ENCODE assay signal across 17 mouse cellular contexts in the genomic region with DNA sequence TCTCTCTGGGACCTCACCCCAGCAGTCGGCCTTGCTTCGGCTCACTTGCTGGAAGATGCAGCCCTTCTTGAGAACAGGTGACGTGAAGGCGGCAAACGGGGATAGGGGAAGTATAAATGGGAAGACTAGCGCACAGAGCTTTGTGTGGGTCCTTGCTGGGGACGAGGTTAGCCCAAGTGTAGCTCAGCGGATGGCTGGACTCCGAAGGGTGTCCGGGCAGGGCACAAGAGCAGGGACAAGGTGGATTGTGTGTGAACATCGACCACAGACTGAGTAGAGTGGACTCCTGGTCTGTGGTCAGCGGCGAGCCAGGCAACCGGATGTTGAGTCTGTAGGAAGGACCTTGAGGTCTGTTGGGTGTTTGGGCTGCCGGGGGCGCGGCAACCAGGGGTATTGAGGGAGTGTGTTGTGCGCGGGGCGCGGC. TPM values are rescaled to one million over a fixed set of nuclear protein-coding genes. Genes with fewer than 3 reads are reported as not detected.
DNase-seq lines count a peak whose midpoint lies in the region; ATAC-seq and TF ChIP-seq lines count a peak whose summit lies in the region.
"Had no signal": no experiment of that assay in that cellular context is flagged by ENCODE, and none has a peak within 500 bp of the region (broad histone marks: within the 10 kb centered on the region; RNA-seq: fewer than 3 reads in every experiment).

No protein-coding gene starts in this region.

- intact Hi-C loops in heart, postnatal 25 days (cut with DNase I), result no loop called here

- peak overlapping the region; percentile 90 for H3K4me2 ChIP-seq in neural tube, embryonic 11.5 days (ENCODE audit: low read depth)
- H3K4me2 ChIP-seq in kidney, postnatal 0 days (ENCODE audit: low read length), result peak overlapping the region; percentile 90
- peak overlapping the region; percentile 91 for H3K4me2 ChIP-seq in neural tube, embryonic 13.5 days
- no peak overlapping the region for H3K4me2 ChIP-seq in midbrain, embryonic 14.5 days (ENCODE audit: low read length)
- H3K4me2 ChIP-seq: embryonic facial prominence, embryonic 15.5 days; heart, embryonic 11.5 days; hindbrain, embryonic 15.5 days; liver, embryonic 13.5 days had no signal

- no peak for DNase-seq in neural tube, embryonic 11.5 days (ENCODE audit: low spot score)
- no peak for DNase-seq in neural tube, embryonic 10.5 days (ENCODE audit: extremely low spot score, low spot score)
- DNase-seq in ZHBTc4 (ENCODE audit: low read depth, low spot score), result peak; percentile 63
- DNase-seq in kidney, postnatal 0 days (ENCODE audit: low spot score), result no peak
- no peak for DNase-seq in heart, postnatal 25 days (ENCODE audit: low spot score)
- no peak for DNase-seq in midbrain, embryonic 14.5 days
- no peak for DNase-seq in adrenal gland, postnatal 14 days
- DNase-seq: adrenal gland, postnatal 36 days; cerebellum, adult 9-10 months; liver, embryonic 13.5 days had no signal

- whole genome bisulfite sequencing in neural tube, embryonic 11.5 days, result under 1% methylated on average over 21 of the region's 21 CpGs
- 1% methylated on average over 21 of the region's 21 CpGs for WGBS in kidney, postnatal 0 days
- WGBS in neural tube, embryonic 13.5 days, result under 1% methylated on average over 21 of the region's 21 CpGs
- WGBS in midbrain, embryonic 14.5 days, result under 1% methylated on average over 21 of the region's 21 CpGs

- H3K9ac ChIP-seq in neural tube, embryonic 11.5 days (ENCODE audit: low read length), result peak overlapping the region; percentile 100
- H3K9ac ChIP-seq in kidney, postnatal 0 days (ENCODE audit: low read depth, low read length), result peak overlapping the region; percentile 83
- peak overlapping the region; percentile 100 for H3K9ac ChIP-seq in neural tube, embryonic 13.5 days
- no peak overlapping the region for H3K9ac ChIP-seq in midbrain, embryonic 14.5 days (replicated peaks; ENCODE audit: low read length)
- H3K9ac ChIP-seq: embryonic facial prominence, embryonic 15.5 days; hindbrain, embryonic 15.5 days; liver, embryonic 13.5 days had no signal

- H3K27ac ChIP-seq in neural tube, embryonic 11.5 days (ENCODE audit: low read depth, low read length), result peak overlapping the region; percentile 98
- peak overlapping the region; percentile 91 for H3K27ac ChIP-seq in kidney, postnatal 0 days
- H3K27ac ChIP-seq in neural tube, embryonic 13.5 days (replicated peaks), result peak overlapping the region; percentile 99
- no peak overlapping the region for H3K27ac ChIP-seq in midbrain, embryonic 14.5 days (replicated peaks; ENCODE audit: low read depth, low read length)
- H3K27ac ChIP-seq: embryonic facial prominence, embryonic 15.5 days; hindbrain, embryonic 15.5 days; liver, embryonic 13.5 days had no signal

- no peak for TF ChIP-seq CTCF in kidney, postnatal 0 days (IDR thresholded peaks at IDR 0.05; ENCODE audit: low read depth)

- peak overlapping the region; percentile 95 for H3K4me3 ChIP-seq in neural tube, embryonic 11.5 days (ENCODE audit: low read depth, low read length)
- H3K4me3 ChIP-seq in kidney, postnatal 0 days (replicated peaks; ENCODE audit: low read depth, low read length), result peak overlapping the region; percentile 51
- H3K4me3 ChIP-seq in neural tube, embryonic 13.5 days, result peak overlapping the region; percentile 90
- no peak overlapping the region for H3K4me3 ChIP-seq in midbrain, embryonic 14.5 days (replicated peaks; ENCODE audit: low read depth, low read length)
- H3K4me3 ChIP-seq: embryonic facial prominence, embryonic 15.5 days; hindbrain, embryonic 15.5 days; liver, embryonic 13.5 days had no signal

- H3K27me3 ChIP-seq in neural tube, embryonic 11.5 days (ENCODE audit: control insufficient read depth, insufficient read depth, low read length), result peaks cover 73% of the 10 kb centered on the region
- H3K27me3 ChIP-seq in kidney, postnatal 0 days (ENCODE audit: insufficient read depth, low read length), result no peaks in the 10 kb centered on the region
- peaks cover 39% of the 10 kb centered on the region for H3K27me3 ChIP-seq in neural tube, embryonic 13.5 days
- H3K27me3 ChIP-seq in midbrain, embryonic 14.5 days (ENCODE audit: control insufficient read depth, insufficient read depth, low read length), result peaks cover 99% of the 10 kb centered on the region
- H3K27me3 ChIP-seq: Patski had no signal

- peaks cover 4% of the 10 kb centered on the region; the same call in 1 of the 2 replicates for H3K4me1 ChIP-seq in neural tube, embryonic 11.5 days (ENCODE audit: control insufficient read depth, insufficient read depth, low read length)
- peaks cover 21% of the 10 kb centered on the region for H3K4me1 ChIP-seq in kidney, postnatal 0 days (replicated peaks; ENCODE audit: insufficient read depth, low read length)
- peaks cover 55% of the 10 kb centered on the region for H3K4me1 ChIP-seq in neural tube, embryonic 13.5 days (replicated peaks)
- H3K4me1 ChIP-seq in midbrain, embryonic 14.5 days (ENCODE audit: control insufficient read depth, insufficient read depth, low read length), result no peaks in the 10 kb centered on the region
- H3K4me1 ChIP-seq: hindbrain, embryonic 15.5 days; liver, embryonic 13.5 days had no signal

- no peaks in the 10 kb centered on the region for H3K36me3 ChIP-seq in neural tube, embryonic 11.5 days (ENCODE audit: control insufficient read depth, insufficient read depth, low read length)
- H3K36me3 ChIP-seq in kidney, postnatal 0 days (ENCODE audit: insufficient read depth, low read length), result no peaks in the 10 kb centered on the region
- H3K36me3 ChIP-seq in neural tube, embryonic 13.5 days, result no peaks in the 10 kb centered on the region
- H3K36me3 ChIP-seq in midbrain, embryonic 14.5 days (ENCODE audit: control insufficient read depth, insufficient read depth, low read length), result no peaks in the 10 kb centered on the region
- H3K36me3 ChIP-seq: embryonic facial prominence, embryonic 15.5 days; hindbrain, embryonic 15.5 days; liver, embryonic 13.5 days had no signal

- ATAC-seq in neural tube, embryonic 11.5 days (ENCODE audit: insufficient read depth, low FRiP score, low TSS enrichment), result no peak
- peak; percentile 50; the same call in 1 of the 2 replicates for ATAC-seq in kidney, postnatal 0 days (replicated peaks; ENCODE audit: low FRiP score, low read depth)
- ATAC-seq in neural tube, embryonic 13.5 days (ENCODE audit: low read depth), result no peak
- ATAC-seq in midbrain, embryonic 14.5 days (ENCODE audit: low FRiP score, low TSS enrichment), result no peak
- ATAC-seq: Patski had no signal

- no peaks in the 10 kb centered on the region for H3K9me3 ChIP-seq in neural tube, embryonic 11.5 days (ENCODE audit: control insufficient read depth, low read length)
- no peaks in the 10 kb centered on the region for H3K9me3 ChIP-seq in kidney, postnatal 0 days (replicated peaks; ENCODE audit: low read length)
- H3K9me3 ChIP-seq in neural tube, embryonic 13.5 days, result no peaks in the 10 kb centered on the region
- no peaks in the 10 kb centered on the region for H3K9me3 ChIP-seq in midbrain, embryonic 14.5 days (ENCODE audit: control insufficient read depth, low read length)
- H3K9me3 ChIP-seq: embryonic facial prominence, embryonic 15.5 days; hindbrain, embryonic 15.5 days; liver, embryonic 13.5 days had no signal

RNA-seq across cellular contexts. Expression of a gene that starts 0.5 kb away (rescaled TPM):
- polyA plus RNA-seq in neural tube, embryonic 11.5 days (2014; fragmentation: Nextera tagmentation; extraction: Ambion mirVana), result 36.1 and 40.0 TPM in 2 replicates
- 11.0 and 12.4 TPM in 2 replicates for polyA plus RNA-seq in kidney, postnatal 0 days (2015; fragmentation: Nextera tagmentation; extraction: Ambion mirVana)
- 40.9 and 43.4 TPM in 2 replicates for polyA plus RNA-seq in neural tube, embryonic 13.5 days (2015; fragmentation: Nextera tagmentation; extraction: Ambion mirVana)
- not detected for total RNA-seq in heart, postnatal 25 days (2021)
- not detected in 2 replicates for polyA plus RNA-seq in midbrain, embryonic 14.5 days (2014; fragmentation: Nextera tagmentation; extraction: Ambion mirVana)
- total RNA-seq in adrenal gland, postnatal 14 days (2021), result 1.8 and 2.1 TPM in 2 replicates
- total RNA-seq: layer of hippocampus, postnatal 10 days; megakaryocyte progenitor cell, adult 5-6 weeks had no signal
- polyA plus RNA-seq: embryonic facial prominence, embryonic 15.5 days; heart, embryonic 11.5 days; liver, embryonic 13.5 days had no signal

RNA-seq across cellular contexts. Expression of a gene that starts 8.5 kb away (rescaled TPM):
- polyA plus RNA-seq in neural tube, embryonic 11.5 days (2014; fragmentation: Nextera tagmentation; extraction: Ambion mirVana), result 36.3 and 37.3 TPM in 2 replicates
- polyA plus RNA-seq in kidney, postnatal 0 days (2015; fragmentation: Nextera tagmentation; extraction: Ambion mirVana), result 2.7 and 3.9 TPM in 2 replicates
- polyA plus RNA-seq in neural tube, embryonic 13.5 days (2015; fragmentation: Nextera tagmentation; extraction: Ambion mirVana), result 18.8 and 32.2 TPM in 2 replicates
- not detected for total RNA-seq in heart, postnatal 25 days (2021)
- 0.12 TPM in 1 of 2 replicates, not detected in the other for polyA plus RNA-seq in midbrain, embryonic 14.5 days (2014; fragmentation: Nextera tagmentation; extraction: Ambion mirVana)
- 6.9 and 7.4 TPM in 2 replicates for total RNA-seq in adrenal gland, postnatal 14 days (2021)
- total RNA-seq: layer of hippocampus, postnatal 10 days; megakaryocyte progenitor cell, adult 5-6 weeks had no signal

RNA-seq across cellular contexts. Expression of a gene that starts 9.1 kb away (rescaled TPM):
- 58.3 and 60.4 TPM in 2 replicates for polyA plus RNA-seq in neural tube, embryonic 11.5 days (2014; fragmentation: Nextera tagmentation; extraction: Ambion mirVana)
- 30.6 and 34.1 TPM in 2 replicates for polyA plus RNA-seq in kidney, postnatal 0 days (2015; fragmentation: Nextera tagmentation; extraction: Ambion mirVana)
- 58.5 and 92.4 TPM in 2 replicates for polyA plus RNA-seq in neural tube, embryonic 13.5 days (2015; fragmentation: Nextera tagmentation; extraction: Ambion mirVana)
- total RNA-seq in heart, postnatal 25 days (2021), result not detected
- polyA plus RNA-seq in midbrain, embryonic 14.5 days (2014; fragmentation: Nextera tagmentation; extraction: Ambion mirVana), result not detected in 2 replicates
- total RNA-seq in adrenal gland, postnatal 14 days (2021), result 0.19 and 1.1 TPM in 2 replicates
- total RNA-seq: layer of hippocampus, postnatal 10 days; megakaryocyte progenitor cell, adult 5-6 weeks had no signal
- polyA plus RNA-seq: embryonic facial prominence, embryonic 15.5 days; hindbrain, embryonic 15.5 days; liver, embryonic 13.5 days had no signal

RNA-seq across cellular contexts. Expression of a gene that starts 14.7 kb away (rescaled TPM):
- 63.7 and 67.1 TPM in 2 replicates for polyA plus RNA-seq in neural tube, embryonic 11.5 days (2014; fragmentation: Nextera tagmentation; extraction: Ambion mirVana)
- 5.8 TPM in 2 replicates for polyA plus RNA-seq in kidney, postnatal 0 days (2015; fragmentation: Nextera tagmentation; extraction: Ambion mirVana)
- polyA plus RNA-seq in neural tube, embryonic 13.5 days (2015; fragmentation: Nextera tagmentation; extraction: Ambion mirVana), result 75.8 and 85.5 TPM in 2 replicates
- not detected for total RNA-seq in heart, postnatal 25 days (2021)
- not detected in 2 replicates for polyA plus RNA-seq in midbrain, embryonic 14.5 days (2014; fragmentation: Nextera tagmentation; extraction: Ambion mirVana)
- total RNA-seq in adrenal gland, postnatal 14 days (2021), result 19.2 and 20.1 TPM in 2 replicates
- total RNA-seq: layer of hippocampus, postnatal 10 days; megakaryocyte progenitor cell, adult 5-6 weeks had no signal
- polyA plus RNA-seq: embryonic facial prominence, embryonic 15.5 days had no signal

RNA-seq across cellular contexts. Expression of a gene that starts 21.5 kb away (rescaled TPM):
- polyA plus RNA-seq in neural tube, embryonic 11.5 days (2014; fragmentation: Nextera tagmentation; extraction: Ambion mirVana), result 1.9 and 2.0 TPM in 2 replicates
- 1.5 and 1.8 TPM in 2 replicates for polyA plus RNA-seq in kidney, postnatal 0 days (2015; fragmentation: Nextera tagmentation; extraction: Ambion mirVana)
- polyA plus RNA-seq in neural tube, embryonic 13.5 days (2015; fragmentation: Nextera tagmentation; extraction: Ambion mirVana), result 2.6 and 3.8 TPM in 2 replicates
- total RNA-seq in heart, postnatal 25 days (2021), result not detected
- polyA plus RNA-seq in midbrain, embryonic 14.5 days (2014; fragmentation: Nextera tagmentation; extraction: Ambion mirVana), result not detected in 2 replicates
- not detected in 2 replicates for total RNA-seq in adrenal gland, postnatal 14 days (2021)
- total RNA-seq: adrenal gland, postnatal 36 days; layer of hippocampus, postnatal 10 days; megakaryocyte progenitor cell, adult 5-6 weeks had no signal
- polyA plus RNA-seq: embryonic facial prominence, embryonic 15.5 days; heart, embryonic 11.5 days; hindbrain, embryonic 15.5 days; liver, embryonic 13.5 days; Patski had no signal

Comparison
In these comparisons a context has a peak if more than half of its experiments do, and no peak if none do; other contexts are left out.
1. RNA of a gene that starts 0.5 kb away (polyA plus RNA-seq): 40.9 to 43.4 TPM in neural tube, embryonic 13.5 days, 36.1 to 40.0 TPM in neural tube, embryonic 11.5 days and 11.0 to 12.4 TPM in kidney, postnatal 0 days; not detected in midbrain, embryonic 14.5 days; every median in the first group is over 10 times any median in the second.
2. RNA of a gene that starts 9.1 kb away (polyA plus RNA-seq): 58.5 to 92.4 TPM in neural tube, embryonic 13.5 days, 58.3 to 60.4 TPM in neural tube, embryonic 11.5 days and 30.6 to 34.1 TPM in kidney, postnatal 0 days; not detected in midbrain, embryonic 14.5 days; every median in the first group is over 10 times any median in the second.